Mouse (Mus musculus) layer of hippocampus, adult 8-10 months (tissue): ENCODE measurements around the gene Ube2n. TPM values are rescaled to one million over a fixed set of nuclear protein-coding genes. Genes with fewer than 3 reads are reported as not detected.

Experiments
- DNase-seq, 2 experiments: peaks; one replicate each; pipeline ENCODE4 v3.0.0; 2022; ENCODE audit warnings: low spot score in 2 of 2
- total RNA-seq, 4 experiments: library from RNA; stranded (reverse); gene quantifications; 2 replicates each; pipeline ENCODE4 v1.2.4; 2022

Ube2n gene
- total RNA-seq, 4 experiments from 2014 or later: 176 to 226 (median 205) TPM

DNA sequence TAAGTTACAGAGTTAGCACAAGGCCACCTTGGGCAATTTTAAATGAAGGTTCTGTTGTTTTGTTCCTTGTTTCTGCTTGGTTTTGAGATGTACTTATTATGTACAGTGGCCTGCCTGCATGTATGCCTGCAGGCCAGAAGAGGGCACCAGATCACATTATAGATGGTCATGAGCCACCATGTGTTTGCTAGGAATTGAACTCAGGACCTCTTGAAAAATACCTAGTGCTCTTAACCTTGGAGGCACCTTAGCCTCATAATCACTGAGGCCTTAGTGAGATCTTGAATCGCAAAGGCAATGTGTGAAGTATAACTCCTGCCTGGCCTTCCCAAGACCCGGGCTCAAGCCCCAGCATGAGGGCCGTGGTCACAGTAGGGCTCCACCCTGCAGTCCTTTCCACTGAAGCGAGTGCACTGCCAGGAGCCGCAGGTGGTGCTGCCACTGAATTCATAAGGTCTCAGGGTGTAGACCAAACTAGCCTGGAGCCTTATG, 42.4 kb downstream of the Ube2n start:
- DNase-seq: no peak

DNA sequence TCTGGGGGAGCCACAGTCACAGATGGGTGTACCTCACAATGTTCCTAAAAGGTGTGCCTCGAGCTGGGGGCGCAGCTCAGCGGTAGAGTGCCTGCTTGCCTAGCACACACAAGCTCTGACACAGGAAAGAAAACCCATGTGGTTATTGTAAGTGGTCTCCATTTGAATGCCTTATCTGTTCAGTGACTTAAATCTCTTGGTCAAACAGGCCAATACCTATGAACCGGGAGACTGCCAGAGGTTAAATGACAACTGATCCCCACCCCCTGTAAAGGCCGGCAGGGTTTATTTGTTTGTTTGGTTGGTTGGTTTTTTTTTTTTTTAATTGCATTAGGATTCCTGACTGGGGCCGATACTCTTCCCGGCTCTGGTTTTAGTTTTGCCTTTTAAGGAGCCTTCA, 44.5 kb downstream of the Ube2n start:
- no peak for DNase-seq

GRCm38 (mm10) chr10:95560394-95560983, 45.5 kb downstream of the Ube2n start:
- DNase-seq: no peak

GRCm38 (mm10) chr10:95561616-95562015, 46.7 kb downstream of the Ube2n start:
- no peak for DNase-seq

DNA sequence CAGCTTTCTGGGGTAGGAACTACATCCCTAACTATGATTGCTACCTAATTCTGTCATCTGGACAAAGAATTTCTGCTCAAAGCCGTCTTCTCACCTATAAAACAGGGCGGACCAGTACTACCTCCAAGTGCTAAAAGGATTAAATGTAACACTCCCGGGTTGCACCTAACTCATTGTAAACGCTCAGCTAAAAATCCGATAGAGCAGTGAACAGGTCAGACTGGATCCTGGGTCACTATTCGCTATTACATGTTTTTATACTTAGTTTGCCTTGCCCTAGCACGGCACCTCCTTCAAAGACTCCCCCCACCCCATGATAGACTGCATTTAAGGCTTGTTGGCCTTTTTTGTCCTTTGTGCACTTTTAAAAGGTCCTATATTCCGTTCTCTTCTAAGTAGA, 47.5 kb downstream of the Ube2n start:
- DNase-seq: no peak

- no peak for DNase-seq
These were observed 48.2 kb downstream of the Ube2n start for GRCm38 (mm10) chr10:95562859-95563841.

GRCm38 (mm10) chr10:95563851-95564845, 49.2 kb downstream of the Ube2n start, which contains the start of gene Nudt4:
Gene Nudt4, minus strand, starts transcription at chr10:95564146.
- DNase-seq: peak; percentile 46 to 70

- no peak for DNase-seq
These were observed 50.4 kb downstream of the Ube2n start for GRCm38 (mm10) chr10:95565156-95565854.

GRCm38 (mm10) chr10:95566786-95567185, 51.8 kb downstream of the Ube2n start:
- no peak for DNase-seq

GRCm38 (mm10) chr10:95567550-95567949, 52.6 kb downstream of the Ube2n start:
- DNase-seq: no peak

DNA sequence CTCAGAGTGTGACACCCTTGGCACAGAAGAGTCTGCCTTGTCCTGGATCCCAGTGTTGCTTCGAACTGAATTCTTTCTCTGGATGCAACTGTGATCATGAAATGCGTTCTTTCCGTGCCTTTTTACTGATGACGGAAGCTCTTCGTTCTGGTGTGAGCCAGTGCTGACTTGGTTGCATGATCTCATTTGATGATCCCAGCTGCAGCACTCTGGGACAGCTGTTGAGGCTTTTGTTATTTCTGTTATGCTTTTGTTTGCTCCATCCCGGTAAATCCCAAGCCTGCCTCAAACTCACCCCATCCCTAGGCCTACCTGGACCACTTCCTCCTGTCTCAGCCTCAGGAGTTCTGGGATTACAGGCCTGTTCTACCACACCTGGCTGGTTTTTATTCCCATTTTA, 53.1 kb downstream of the Ube2n start:
- DNase-seq: no peak

DNA sequence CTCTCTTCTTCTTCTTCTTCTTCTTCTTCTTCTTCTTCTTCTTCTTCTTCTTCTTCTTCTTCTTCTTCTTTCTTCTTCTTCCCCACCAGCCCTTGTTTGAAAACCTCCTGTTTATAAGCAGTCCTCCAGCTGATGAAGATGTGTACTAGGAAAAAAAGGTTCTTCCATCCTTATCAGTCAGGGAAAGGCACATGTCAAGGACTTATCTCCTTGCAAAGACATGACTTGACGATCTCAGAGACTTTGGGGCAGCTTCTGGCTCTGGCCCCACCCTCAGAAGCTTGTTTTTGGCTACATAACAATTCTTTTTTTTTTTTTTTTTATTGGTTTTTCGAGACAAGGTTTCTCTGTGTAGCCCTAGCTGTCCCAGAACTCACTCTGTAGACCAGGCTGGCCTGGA, 54.5 kb downstream of the Ube2n start:
- DNase-seq: no peak

DNA sequence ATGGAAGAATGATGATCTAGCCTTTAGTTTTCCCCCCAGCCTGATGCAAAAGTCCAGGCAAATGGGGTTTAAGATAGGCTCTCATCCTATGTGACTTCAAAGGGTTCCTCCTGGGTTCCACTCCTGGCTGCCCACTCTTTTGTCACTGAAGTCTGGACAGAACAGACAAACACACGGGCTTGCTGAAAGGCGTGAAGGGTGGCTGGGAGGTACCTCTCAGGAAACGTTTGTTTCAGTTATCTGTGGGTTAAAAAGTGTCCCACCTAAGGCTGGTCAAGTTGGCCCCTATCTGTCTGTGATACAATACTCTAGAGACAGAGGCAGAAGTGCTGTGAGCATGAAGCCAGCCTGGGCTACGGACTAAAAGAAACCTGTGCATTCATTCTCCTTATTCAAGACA, 60.0 kb downstream of the Ube2n start:
- no peak for DNase-seq

- no peak for DNase-seq
These were observed 61.0 kb downstream of the Ube2n start for GRCm38 (mm10) chr10:95575839-95576380.

DNA sequence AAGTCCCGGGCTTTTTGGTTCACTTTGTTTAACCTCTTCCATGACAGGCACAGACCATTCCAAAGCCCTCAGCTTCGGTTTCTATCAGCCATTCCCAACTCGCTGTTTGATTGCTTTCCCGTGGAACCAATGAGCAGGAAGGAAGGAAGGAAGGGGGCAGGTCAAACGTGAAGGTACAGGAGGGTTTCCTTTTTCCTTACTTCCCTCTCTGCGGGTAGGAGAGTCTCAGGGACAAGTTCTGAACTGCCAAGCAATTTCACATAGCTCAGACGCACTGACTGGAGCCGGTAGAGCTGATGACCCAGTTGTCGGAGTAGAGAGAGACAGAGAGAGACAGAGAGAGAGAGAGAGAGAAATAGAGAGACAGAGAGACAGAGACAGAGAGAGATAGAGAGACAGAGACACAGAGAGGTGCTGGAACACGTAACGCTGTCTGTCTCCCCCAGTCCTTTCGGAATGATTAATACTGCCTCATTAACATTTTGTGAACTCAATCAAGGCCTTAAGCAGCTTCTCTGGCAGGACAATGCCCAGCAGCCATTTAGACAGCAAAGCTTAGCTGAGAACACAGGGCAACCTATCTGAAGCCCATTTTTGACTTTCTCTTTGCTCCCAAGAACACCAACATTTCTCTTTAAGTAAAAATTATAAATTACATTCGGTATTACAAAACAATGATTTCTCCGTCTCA, 62.1 kb downstream of the Ube2n start:
- DNase-seq: no peak

DNA sequence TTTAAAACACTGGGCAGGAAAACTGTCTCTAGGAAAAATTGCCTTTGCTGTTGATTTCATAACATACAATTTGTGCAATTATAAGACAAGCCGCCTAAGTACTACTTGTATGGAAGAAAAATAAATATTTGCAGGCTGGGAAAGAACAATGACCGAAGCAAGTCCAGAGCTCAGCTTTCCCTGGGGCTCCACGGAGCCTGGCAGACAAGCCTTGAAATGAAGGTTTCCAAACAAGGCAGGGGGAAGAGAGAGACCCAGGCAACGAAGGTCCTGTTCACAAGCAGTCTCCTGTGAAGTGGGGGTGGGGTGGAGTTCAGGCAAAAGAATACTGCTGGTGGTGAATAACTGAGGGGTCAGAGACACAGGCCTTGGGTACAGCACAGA, 62.6 kb downstream of the Ube2n start:
- DNase-seq: no peak

- DNase-seq: no peak
These were observed 70.6 kb downstream of the Ube2n start for GRCm38 (mm10) chr10:95585554-95585953.

- DNase-seq: no peak
These were observed 72.7 kb downstream of the Ube2n start for GRCm38 (mm10) chr10:95587509-95588220.

DNA sequence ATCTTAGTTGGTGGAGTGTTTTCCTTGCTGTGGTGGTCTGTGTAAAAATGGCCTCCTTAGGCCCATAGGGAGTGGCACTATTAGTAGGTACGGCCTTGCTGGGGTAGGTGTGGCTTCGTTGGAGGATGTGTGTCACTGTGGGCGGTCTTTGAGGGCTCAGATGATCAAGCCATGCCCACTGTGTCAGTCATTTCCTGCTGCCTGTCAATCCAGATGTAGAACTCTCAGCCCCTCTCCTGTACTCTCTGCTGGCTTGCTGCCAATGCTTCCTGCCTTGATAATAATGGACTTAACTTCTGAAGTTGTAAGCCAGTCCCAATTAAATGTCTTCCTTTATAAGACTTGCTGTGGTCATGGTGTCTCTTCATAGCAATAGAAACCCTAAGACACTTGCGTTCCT, 74.3 kb downstream of the Ube2n start:
- DNase-seq: no peak
